Mouse (Mus musculus): ENCODE data around the gene Ace3. TPM values are rescaled to one million over a fixed set of nuclear protein-coding genes. Genes with fewer than 3 reads are reported as not detected.

Gene Ace3
- total RNA-seq, 4 experiments from 2014 or later: not detected

GRCm38 (mm10) chr11:106036548-106037417 lies 42.3 kb downstream of the Ace3 start, which contains the start of gene Dcaf7:
TSS of gene Dcaf7 (plus strand) at chr11:106036872.
- peak; percentile 98 to 99 for DNase-seq (ENCODE audit: low spot score in 2 of 2)

DNA sequence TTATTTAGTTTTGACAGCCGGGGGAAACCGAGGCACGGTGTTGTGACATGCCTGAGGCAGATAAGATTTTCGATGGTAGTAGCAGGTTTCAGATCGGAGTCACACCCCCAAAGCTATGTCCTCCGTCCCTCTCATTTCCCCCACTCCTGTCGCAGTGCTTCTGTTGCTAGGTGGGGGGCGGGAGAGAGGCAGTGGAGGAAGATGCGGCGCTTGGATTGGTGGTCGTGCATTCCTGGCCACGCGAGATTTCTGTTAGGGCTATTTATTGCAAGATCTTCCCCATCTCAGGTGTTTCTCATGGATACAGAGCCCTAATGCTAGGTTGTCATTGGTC lies 42.9 kb downstream of the Ace3 start:
- peak; percentile 63 to 74 for DNase-seq (ENCODE audit: low spot score in 2 of 2)

DNA sequence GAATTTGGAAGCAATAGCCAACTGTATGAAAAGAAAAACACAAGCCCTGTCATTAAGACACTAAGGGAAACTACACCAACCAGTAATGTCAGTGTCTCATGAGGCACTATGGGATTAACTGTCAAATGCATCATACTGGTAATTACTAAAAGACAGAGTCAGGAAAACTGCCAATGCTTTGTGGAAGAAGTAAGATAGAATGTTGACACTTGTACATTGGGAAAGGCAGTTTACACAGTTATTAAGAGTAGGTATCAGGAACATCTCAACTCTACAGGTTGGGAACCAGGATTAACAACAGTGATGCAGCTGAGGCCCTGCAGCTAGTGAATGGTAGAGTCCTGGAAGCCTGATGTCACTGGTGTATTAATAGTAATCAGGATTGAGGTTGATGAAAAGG lies 49.9 kb downstream of the Ace3 start:
- no peak for DNase-seq (ENCODE audit: low spot score in 2 of 2)

DNA sequence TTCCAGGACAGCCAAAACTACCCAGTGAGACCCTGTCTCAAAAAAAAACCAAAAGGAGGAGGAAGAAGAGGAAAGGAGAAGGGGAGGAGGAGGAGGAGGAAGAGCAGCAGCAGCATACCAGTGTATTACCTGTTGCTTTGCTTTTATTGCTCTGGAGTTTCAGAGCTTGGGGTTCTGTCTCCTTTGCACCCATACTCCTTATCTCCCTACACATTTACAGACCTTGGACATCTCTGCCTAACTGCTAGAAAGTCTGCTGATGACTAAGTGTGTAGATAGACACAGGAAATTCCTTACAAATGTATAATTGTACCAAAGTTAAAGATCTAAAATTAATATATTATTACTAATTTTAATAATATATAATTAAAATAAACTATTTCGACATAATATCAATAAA lies 50.8 kb downstream of the Ace3 start:
- no peak for DNase-seq (ENCODE audit: low spot score in 2 of 2)

DNA sequence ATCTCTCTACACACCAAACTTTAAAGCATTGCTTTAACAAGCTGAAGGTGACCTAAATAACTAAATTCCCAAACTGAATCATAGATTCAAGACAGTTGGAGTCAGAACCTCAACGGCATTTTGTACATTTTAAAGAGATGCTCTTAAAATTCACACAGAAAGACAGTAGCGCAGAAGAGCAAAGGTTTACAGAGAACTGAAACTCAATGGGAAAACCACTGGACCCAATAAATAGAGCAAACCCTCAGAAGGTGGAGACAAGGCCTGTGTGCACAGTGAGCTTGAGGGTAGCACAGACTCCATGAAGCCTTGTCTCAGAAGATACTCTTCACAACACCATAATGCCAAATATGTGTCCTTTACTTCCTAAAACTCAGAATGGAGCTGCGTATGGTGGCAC lies 51.3 kb downstream of the Ace3 start:
- no peak for DNase-seq (ENCODE audit: low spot score in 2 of 2)

- DNase-seq (ENCODE audit: low spot score in 2 of 2): no peak
Measured at GRCm38 (mm10) chr11:106046584-106046983, 52.1 kb downstream of the Ace3 start.

GRCm38 (mm10) chr11:106053921-106054320 lies 59.4 kb downstream of the Ace3 start:
- no peak for DNase-seq (ENCODE audit: low spot score in 2 of 2)

- no peak for DNase-seq (ENCODE audit: low spot score in 2 of 2)
Measured at GRCm38 (mm10) chr11:106054600-106054999, 60.1 kb downstream of the Ace3 start.

Other genes starting within 250 kb of the Ace3 start
- 10 to 100 TPM; 48.1 to 63.3 (median 58.7) TPM for gene Cyb561, start 41.3 kb upstream of the Ace3 start, total RNA-seq (2022)
- 10 to 100 TPM in 3 of 4 experiments, 1 to 10 TPM in 1; 7.8 to 10.9 (median 10.6) TPM for gene Ace, start 26.7 kb upstream of the Ace3 start, total RNA-seq (2022)
- 1 to 10 TPM; 1.1 to 1.6 (median 1.3) TPM for gene Kcnh6, start 13.4 kb downstream of the Ace3 start, total RNA-seq (2022)
- 100 to 1,000 TPM; 121 to 133 (median 126) TPM for gene Dcaf7, start 42.2 kb downstream of the Ace3 start, total RNA-seq (2022)
- 10 to 100 TPM; 15.5 to 23.3 (median 18.7) TPM for gene Taco1, start 71.4 kb downstream of the Ace3 start, total RNA-seq (2022)
- 10 to 100 TPM; 30.2 to 37.4 (median 35.1) TPM for gene Map3k3, start 89.9 kb downstream of the Ace3 start, total RNA-seq (2022)
- gene Gm10840, start 166.2 kb downstream of the Ace3 start, total RNA-seq (2022): 1 to 10 TPM in 1 of 4 experiments, not detected in 3; 1.4 TPM
- gene Limd2, start 166.2 kb downstream of the Ace3 start, total RNA-seq (2022): 100 to 1,000 TPM; 111 to 131 (median 122) TPM
- gene Strada, start 207.5 kb downstream of the Ace3 start, total RNA-seq (2022): 10 to 100 TPM; 29.2 to 33.2 (median 31.0) TPM
- gene Ccdc47, start 221.7 kb downstream of the Ace3 start, total RNA-seq (2022): 10 to 100 TPM; 82.3 to 98.3 (median 92.6) TPM
- 10 to 100 TPM; 65.3 to 71.1 (median 69.4) TPM for gene Ddx42, start 222.3 kb downstream of the Ace3 start, total RNA-seq (2022)

All from layer of hippocampus, adult 8-10 months (tissue).